Mouse (Mus musculus): ENCODE results near the gene Hkdc1. TPM values are rescaled to one million over a fixed set of nuclear protein-coding genes. Genes with fewer than 3 reads are reported as not detected.

Gene Hkdc1
- polyA plus RNA-seq, 2 experiments from 2014 or later, result 0.16 TPM; not detected in 1

- ATAC-seq, result no peak
Observed at GRCm38 (mm10) chr10:62379808-62380207, 42.5 kb downstream of the Hkdc1 start, which contains the start of gene Hk1. Gene Hk1, minus strand, starts transcription at chr10:62379908.

DNA sequence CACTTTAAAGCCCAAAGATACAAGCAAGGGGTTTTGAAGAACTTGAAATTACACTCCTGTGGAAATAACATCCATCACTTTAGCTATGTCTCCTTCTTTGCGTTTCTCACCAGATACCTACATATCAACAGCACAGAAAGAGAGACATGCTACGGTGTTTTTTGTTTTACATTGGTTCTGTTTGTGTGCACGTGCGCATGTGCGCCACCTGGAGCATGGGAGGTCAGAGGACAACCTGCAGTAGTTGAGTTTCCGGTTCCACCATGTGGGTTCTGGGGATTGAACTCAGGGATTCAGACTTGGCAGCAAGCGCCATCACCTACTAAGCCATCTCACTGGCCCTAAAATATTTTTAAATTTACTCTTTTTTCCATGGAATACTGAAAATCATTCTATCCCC lies 63.5 kb downstream of the Hkdc1 start:
- no peak for ATAC-seq

GRCm38 (mm10) chr10:62356105-62356730 lies 66.1 kb downstream of the Hkdc1 start:
- ATAC-seq, result no peak

DNA sequence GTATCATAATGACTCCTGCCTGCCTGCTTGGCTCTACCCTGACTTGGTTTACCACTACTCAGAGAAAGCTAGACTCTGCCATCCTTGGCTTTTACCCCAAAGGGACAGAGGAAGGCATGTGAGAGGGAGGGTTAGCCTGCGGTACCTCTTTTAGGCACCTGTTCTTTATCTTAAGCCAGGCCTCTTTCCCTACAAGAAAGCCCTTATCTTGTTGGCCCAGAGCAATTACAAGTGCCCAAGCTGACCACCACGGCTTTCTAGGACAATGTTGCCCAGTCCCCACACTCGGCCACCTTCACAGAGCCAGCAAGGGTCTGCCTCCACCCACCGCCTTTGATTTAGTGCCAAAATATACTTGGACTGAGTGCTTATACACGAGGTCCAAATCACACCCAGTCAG lies 77.1 kb downstream of the Hkdc1 start:
- ATAC-seq, result no peak

DNA sequence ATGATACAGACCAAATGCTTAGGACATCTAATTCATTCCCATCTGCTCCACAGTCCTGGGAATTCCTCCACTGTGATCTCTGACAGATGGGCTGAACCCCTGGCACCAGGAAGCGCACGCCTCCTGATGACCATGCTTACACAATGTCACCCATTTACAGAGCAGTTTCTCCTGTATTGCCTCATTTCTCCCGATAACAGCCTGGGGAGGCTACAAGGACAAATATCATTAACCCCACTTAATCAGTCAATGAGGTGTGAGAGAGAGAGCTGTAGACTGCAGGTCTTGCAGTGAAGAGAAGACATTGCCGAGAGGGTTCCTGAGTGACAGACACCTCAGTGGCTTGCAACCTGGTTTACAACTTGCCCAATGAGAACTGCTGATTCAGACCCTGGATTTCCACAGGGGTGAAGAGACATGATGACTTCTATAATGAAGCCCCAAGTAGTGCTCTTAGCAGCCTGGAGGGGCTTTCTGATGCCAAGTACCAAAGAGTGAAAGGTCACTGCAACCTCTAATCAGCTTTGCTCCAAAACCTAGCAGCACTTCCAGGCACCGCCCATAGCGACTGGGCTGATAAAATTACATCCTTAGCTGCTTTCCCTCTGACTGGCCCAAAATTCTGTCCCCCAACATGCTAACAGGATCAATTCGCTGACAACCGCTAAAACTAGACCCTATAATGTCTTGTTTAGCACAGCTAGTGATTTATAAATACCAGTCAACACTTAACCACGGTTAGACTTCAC lies 78.1 kb downstream of the Hkdc1 start:
- ATAC-seq, result no peak

GRCm38 (mm10) chr10:62342512-62342911 lies 79.8 kb downstream of the Hkdc1 start:
- no peak for ATAC-seq

- ATAC-seq, result no peak
Observed at GRCm38 (mm10) chr10:62341956-62342355, 80.3 kb downstream of the Hkdc1 start.

DNA sequence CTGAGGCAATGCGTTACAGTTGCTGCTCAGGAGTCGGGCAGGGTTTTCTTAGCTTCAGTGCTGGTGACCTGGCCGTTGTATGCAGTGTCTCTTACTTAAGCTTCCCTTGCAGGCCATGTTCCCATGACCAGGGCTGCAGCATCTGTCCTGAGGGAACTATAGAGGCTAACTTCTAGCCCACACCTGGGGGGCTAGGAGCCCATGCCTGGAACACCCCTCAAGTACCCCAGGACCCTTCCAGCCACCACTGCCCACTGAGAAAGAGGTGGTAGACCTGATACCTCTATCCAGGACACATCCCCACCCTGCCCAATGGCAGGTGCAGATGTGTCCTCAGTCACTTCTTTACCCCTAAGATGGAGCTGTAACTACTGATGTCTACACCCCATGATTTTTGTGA lies 81.3 kb downstream of the Hkdc1 start:
- ATAC-seq, result no peak

- ATAC-seq, result peak; percentile 83
Observed at GRCm38 (mm10) chr10:62340095-62340731, 82.1 kb downstream of the Hkdc1 start.

DNA sequence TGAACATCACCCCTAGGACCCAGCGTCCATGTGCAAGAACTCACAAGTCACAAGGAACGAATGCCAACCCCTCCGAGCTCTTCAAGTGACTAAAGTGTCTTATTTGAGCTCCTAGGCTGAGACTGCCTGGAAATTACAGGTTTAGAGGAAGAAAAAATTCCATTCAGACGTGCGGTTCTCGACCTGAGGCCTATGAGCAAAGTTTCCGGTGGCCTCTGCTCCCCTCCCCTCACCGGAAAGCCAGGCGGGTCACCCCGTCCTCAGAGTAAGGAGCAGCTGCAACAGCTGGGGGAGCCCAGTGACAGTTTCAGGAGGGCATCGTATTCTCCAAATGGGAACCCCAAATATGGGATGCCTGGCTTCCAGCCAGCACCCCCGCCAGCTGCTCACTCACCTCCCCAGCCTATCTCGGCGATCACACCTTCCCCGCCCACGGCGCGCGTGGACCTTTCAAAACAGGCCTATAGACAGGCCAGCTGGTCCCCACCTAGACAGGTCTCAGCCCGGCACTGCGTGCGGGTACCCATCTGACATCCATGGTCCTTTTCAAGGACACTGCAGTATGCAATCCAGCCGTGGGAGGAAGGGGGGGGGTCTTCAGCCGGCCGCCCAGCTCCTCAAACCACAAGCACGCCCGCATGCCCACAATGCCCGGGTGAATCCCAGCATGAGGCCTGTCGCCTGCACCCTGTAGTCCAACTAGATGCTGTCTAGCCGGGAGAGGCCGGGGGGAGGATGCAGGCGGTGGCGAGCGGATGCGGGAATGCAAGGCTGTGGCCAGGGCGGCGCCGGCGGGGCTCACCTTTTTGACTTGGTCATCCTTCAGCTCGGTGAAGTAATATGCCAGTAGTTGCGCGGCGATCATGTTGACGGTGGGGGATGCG lies 82.8 kb downstream of the Hkdc1 start:
- peak; percentile 36 for ATAC-seq

GRCm38 (mm10) chr10:62338626-62339025 lies 83.7 kb downstream of the Hkdc1 start:
- ATAC-seq, result no peak

- no peak for ATAC-seq
Observed at GRCm38 (mm10) chr10:62338176-62338575, 84.1 kb downstream of the Hkdc1 start.

- no peak for ATAC-seq
Observed at GRCm38 (mm10) chr10:62336601-62337578, 85.4 kb downstream of the Hkdc1 start.

- ATAC-seq, result no peak
Observed at GRCm38 (mm10) chr10:62335423-62335776, 86.9 kb downstream of the Hkdc1 start.

DNA sequence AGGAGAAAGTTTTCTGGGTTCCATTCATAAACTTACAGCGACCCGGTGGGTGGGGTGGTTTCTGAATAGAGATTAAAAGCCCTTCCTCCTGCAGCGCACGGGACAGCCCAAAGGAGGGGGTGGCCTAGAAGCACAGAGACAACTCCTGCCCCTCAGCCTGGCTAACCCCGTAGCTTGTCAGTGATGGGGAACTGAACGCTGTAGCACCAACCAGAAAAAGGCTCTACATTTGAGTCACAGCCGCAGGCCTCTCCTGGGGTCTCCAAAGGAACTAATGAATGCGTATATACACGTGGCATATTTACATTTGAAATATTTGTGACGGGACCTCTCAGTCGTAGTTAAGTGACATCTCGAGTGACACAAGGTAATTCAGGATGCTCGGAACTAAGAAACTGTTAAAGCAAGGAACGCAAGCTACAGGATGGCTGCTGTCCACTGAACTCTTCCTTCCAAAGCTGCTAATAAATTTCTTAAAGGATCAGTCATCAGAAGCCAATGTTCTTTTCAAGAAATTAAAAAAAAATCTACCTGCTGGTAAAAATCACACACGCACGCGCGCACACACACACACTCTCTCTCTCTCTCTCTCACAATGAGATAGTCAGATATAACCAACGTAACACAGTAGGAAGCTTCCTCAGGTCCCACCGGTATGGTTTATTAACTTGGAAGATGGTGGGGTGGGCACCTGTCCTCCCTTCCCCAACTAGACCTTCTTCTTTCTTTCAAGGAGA lies 87.4 kb downstream of the Hkdc1 start:
- no peak for ATAC-seq

DNA sequence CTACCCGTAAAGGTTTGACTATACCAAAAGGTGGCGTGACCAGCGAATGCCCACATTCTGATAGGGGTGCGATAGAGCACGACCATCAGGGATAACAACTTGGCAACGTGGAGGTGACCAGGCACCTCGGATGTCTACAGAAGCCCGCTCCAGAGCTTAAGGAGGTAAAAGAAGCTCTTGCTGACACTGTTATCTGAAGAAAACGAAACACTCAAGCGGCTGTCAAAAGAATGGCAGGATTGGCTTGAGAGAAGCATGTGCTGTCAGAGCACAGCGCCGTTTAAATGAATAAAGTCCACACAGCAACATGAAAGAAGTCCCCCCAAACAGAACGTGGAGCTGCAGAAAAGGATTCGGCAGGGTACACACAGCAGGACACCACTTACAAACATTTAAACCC lies 89.0 kb downstream of the Hkdc1 start:
- ATAC-seq, result no peak
